Mouse (Mus musculus) cerebellum, adult 2 months (tissue): ENCODE data around the gene Il6.

Experiments used
- CTCF ChIP-seq: fragments of 200-500 bp; IDR thresholded peaks from 2 replicates; pipeline ENCODE4 v1.5.1; 2011; ENCODE audit warnings: low read depth, mild to moderate bottlenecking, control low read depth, low read length, moderate library complexity, borderline replicate concordance; ENCODE audit not compliant: insufficient read depth
- POLR2A ChIP-seq: fragments of 200-500 bp; IDR thresholded peaks from 2 replicates; pipeline ENCODE4 v1.6.1; 2011; ENCODE audit warnings: low read length, control low read depth, borderline replicate concordance; ENCODE audit not compliant: insufficient read depth

GRCm38 (mm10) chr5:30058216-30058731, 45.4 kb downstream of the Il6 start:
- no peak for TF ChIP-seq CTCF
- no peak for TF ChIP-seq POLR2A
